Mouse (Mus musculus): Measurements from ENCODE around the gene Hmox2.

Gene Hmox2

DNA sequence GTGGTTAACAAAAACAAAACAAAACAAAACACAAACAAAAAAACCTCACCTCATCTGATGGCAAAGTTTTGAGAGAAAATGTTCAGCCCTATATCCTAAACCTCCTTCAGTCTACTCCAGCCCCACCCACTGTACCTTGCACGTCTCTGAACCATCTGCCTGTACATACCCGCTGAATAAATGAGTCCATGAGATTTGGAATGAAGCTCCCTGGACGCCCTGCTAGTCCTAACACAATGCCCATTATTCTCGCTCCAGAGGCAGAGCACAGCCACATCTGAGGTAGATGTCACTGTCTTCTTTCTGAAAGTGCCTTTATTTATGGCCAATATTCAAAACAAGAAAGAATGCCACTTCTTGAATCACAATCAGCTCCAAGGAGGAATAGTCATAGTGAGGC, 59.5 kb downstream of the Hmox2 start:
- DNase-seq, result no peak

DNA sequence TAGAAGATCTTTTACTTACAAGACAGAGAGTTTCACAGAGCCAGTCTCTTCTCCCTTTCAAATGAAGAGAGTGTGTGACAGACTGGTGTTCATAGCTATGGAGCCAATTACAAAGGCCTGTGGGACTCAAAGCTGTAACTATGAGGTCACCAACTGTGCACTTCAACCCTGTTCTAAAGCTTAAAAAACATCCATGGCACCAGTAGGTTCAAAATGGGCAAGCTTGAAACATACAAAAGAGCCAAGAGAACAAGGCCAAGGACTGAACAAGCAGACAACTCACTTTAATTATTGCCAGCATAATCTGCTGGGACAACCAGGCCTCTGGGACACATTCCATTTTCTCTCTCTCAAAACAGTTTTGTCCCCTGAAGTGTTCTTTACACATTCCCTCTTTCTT, 62.0 kb downstream of the Hmox2 start:
- DNase-seq, result no peak

DNA sequence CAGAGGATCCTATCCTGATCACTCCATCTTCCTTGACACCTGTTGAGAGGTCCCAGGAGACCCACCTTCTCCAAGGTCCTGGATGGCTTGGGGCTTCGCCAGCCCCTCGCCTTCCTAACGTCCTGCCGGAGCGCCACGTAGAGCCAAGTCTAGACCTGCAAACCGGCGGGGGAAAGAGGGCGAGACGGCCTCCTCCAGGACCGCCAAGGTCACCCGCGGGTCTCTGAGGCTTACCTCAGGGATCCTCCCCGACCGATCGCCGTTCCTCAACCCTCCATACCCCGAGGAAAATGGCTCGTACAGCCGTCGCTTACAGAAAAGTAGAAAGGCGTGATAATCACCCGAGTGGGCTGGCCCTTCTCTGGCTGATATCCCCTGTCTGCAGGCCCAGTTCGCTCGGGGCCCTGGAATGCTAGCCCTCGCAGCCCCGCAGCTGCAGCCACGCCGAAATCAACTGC, 63.2 kb downstream of the Hmox2 start:
- no peak for DNase-seq

DNA sequence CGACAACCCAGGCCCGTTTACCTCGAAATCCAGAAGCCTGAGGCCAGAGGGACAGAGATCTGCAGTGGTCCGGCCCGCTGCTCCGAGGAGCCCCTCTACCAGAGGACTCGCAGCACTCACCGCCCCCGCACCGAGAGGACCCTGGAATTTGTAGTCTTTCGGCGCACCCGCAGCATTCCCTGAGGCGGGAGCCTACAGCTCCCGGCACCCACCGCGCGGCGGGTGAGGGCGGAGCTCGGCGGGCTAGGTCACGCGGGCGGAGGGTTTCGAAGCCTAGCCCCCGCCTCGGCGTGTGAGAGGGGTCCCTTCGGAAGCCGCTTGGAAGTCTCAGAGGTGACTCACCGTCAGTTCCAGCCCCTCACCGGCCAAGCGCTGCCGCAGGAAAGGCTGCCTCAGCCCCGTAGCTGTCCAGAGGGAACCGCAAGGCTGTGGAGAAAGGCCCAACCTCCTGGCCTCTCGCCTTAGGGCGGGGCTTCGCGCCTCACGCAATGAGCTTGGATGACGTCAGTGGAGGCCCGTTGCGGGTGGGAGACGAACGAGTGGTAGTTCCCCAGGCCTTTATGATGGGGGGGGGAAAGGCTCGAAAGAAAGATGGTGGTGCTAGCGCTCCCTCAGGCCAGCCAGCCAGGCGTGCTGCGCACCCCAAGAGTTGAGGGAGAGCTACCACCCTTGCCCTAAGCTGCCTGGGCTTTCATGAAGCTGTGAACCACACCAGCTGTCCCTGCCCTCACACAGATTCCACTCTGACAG, 63.8 kb downstream of the Hmox2 start, which contains the start of gene Cdip1:
Cdip1 (minus strand) TSS at position 483 of the 750 bp plus-strand sequence.
- peak; percentile 93 to 95 for DNase-seq

DNA sequence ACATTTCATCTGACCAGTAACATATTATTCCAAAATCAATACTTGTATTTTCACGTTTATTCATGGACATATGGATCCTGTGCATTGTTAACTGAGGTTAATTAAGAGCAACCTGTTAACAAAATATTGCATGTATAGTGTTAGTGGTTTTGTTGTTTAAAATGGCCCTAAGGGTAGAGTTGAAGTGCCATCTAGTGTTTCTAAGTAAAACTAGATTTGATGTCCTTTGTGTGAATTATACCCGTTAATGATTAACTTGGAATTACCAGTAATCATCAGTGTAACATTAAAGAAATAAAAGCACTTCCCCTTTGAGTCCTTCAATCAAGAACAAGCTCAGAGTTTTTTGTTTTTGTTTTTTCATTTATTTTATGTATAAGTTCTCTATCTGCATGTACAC, 65.2 kb downstream of the Hmox2 start:
- no peak for DNase-seq

DNA sequence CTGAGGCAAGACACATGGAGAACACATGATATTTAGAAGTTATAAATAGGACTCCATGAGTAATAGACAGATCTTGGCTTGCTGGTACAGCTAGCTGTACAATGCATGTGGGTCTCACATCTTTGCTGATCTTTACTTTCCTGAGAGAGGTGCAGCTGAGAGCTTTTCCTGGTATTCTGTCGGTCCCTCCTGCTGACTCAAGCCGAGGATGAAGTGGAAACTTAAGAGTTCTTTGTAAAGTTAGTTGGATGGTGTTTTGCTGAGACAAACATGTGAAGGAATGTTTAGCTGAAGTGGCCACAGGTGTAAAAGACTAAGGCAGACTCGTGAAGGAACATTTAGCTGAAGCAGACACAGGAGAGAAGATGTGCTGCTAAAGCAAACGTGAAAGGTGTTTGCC, 70.5 kb downstream of the Hmox2 start:
- DNase-seq, result no peak

Data from kidney, postnatal 36 days (tissue).